Mouse (Mus musculus): ENCODE measurements around the gene Adgrv1. TPM values are rescaled to one million over a fixed set of nuclear protein-coding genes. Genes with fewer than 3 reads are reported as not detected.

Gene Adgrv1
- polyA plus RNA-seq, 1 experiment from 2014 or later = 2.5 TPM

DNA sequence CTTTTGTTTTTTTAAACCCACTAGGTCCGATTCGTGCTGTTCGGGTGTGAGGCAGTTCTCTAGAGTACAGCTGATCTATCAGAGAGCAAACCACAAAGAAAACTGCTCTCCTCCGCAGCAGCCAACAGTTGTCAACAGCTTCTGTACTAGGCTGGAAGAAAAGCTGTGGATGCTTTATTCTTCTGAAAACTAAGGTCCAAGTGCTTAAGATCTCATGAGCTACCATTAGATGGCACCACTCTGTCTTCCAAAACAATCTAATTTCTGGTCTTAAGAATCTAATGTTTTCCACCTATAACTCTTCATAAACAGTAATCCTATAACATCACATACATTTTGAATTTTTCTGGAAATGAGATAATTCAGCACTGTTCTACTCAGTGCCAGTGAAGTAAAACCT lies 22.6 kb downstream of the Adgrv1 start:
- Histone ChIP-seq H3K4me1 (ENCODE audit: insufficient read depth) (no peaks in the 10 kb centered on the region), H3K9me3 (ENCODE audit: low read depth, low read length) (no peaks in the 10 kb centered on the region), H3K4me3 (ENCODE audit: low read depth, low read length) (no peak overlapping the region), H3K27me3 (ENCODE audit: insufficient read depth, low read length) (no peaks in the 10 kb centered on the region), H3K4me2 (no peak overlapping the region), H3K9ac (no peak overlapping the region), H3K36me3 (ENCODE audit: insufficient read depth) (no peaks in the 10 kb centered on the region), H3K27ac (ENCODE audit: low read depth) (no peak overlapping the region)
- no peak for TF ChIP-seq CTCF (IDR thresholded peaks at IDR 0.05; ENCODE audit: low read depth)
- WGBS = 80% methylated on average over 4 of the region's 4 CpGs
- ATAC-seq (ENCODE audit: insufficient read depth) (no peak), DNase-seq (peak; percentile 11)

DNA sequence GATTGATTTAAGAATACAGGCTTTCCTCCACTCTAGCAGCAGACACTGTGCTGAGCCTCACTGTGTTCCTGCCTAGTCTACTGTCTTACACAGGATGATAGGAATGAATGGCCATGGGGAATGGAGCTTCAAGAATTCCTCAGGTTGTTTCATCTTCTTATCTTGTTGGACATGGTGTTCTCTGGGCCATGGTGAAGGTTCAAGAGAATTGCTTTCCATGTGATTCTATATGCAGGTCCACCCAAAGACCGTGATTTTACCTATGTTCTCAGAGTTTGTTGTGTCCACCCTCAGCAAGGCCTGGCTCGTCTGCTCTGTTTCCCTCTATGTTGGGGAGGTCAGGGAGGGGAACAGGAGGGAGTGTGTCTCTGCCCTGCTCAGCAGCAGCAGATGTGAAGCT lies 26.0 kb downstream of the Adgrv1 start:
- WGBS = 85% methylated on average over 2 of the region's 2 CpGs
- H3K9me3 ChIP-seq (ENCODE audit: low read depth, low read length) = no peaks in the 10 kb centered on the region
- DNase-seq (no peak), ATAC-seq (ENCODE audit: insufficient read depth) (no peak)
- H3K4me2 ChIP-seq = no peak overlapping the region
- H3K9ac ChIP-seq = no peak overlapping the region
- H3K4me3 ChIP-seq (ENCODE audit: low read depth, low read length) = no peak overlapping the region
- H3K4me1 ChIP-seq (ENCODE audit: insufficient read depth) = no peaks in the 10 kb centered on the region
- no peaks in the 10 kb centered on the region for H3K27me3 ChIP-seq (ENCODE audit: insufficient read depth, low read length)
- no peak for TF ChIP-seq CTCF (IDR thresholded peaks at IDR 0.05; ENCODE audit: low read depth)
- no peaks in the 10 kb centered on the region for H3K36me3 ChIP-seq (ENCODE audit: insufficient read depth)
- no peak overlapping the region for H3K27ac ChIP-seq (ENCODE audit: low read depth)

DNA sequence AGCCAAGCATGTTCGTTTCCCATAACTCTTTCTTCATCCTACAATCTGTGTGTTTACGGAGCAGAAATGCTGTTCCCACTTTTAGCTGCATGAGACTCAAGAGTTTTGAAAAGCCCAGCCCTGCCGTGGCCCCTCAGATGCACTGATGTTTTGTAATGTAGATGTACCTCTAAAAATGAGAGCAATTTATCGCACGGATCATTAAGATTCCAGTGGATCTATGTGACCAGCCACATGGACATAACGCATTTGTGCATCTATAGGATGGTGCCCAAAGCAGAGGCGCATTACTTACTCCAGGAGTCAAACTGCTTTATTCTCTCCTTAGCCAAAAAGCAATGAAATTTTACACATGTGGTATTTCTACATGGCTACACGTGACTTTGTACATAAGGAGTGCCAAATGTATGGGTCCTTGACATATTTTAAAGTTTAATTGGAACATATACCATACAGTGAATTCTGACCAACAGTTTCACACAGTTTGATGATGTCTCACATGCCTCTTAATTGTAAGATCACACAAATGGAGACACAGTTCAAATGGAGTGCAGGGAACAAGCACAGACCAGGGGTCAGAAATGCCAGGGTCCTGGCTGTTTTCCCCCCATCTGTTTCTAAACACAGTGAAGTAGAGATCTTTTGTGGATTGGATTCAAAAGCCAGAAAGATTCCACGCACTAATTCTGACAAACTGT lies 35.9 kb downstream of the Adgrv1 start:
- no peaks in the 10 kb centered on the region for H3K27me3 ChIP-seq (ENCODE audit: insufficient read depth, low read length)
- no peaks in the 10 kb centered on the region for H3K4me1 ChIP-seq (ENCODE audit: insufficient read depth)
- ATAC-seq (ENCODE audit: insufficient read depth) = no peak
- no peak overlapping the region for H3K9ac ChIP-seq
- no peak overlapping the region for H3K4me3 ChIP-seq (ENCODE audit: low read depth, low read length)
- H3K9me3 ChIP-seq (ENCODE audit: low read depth, low read length) = no peaks in the 10 kb centered on the region
- no peak for TF ChIP-seq CTCF (IDR thresholded peaks at IDR 0.05; ENCODE audit: low read depth)
- no peak for DNase-seq
- H3K36me3 ChIP-seq (ENCODE audit: insufficient read depth) = no peaks in the 10 kb centered on the region
- H3K4me2 ChIP-seq = no peak overlapping the region
- H3K27ac ChIP-seq (ENCODE audit: low read depth) = no peak overlapping the region
- 74% methylated on average over 9 of the region's 9 CpGs for WGBS

GRCm38 (mm10) chr13:81578692-81579091 lies 54.3 kb downstream of the Adgrv1 start:
- H3K9ac ChIP-seq = no peak overlapping the region
- no peaks in the 10 kb centered on the region for H3K36me3 ChIP-seq (ENCODE audit: insufficient read depth)
- no peak overlapping the region for H3K27ac ChIP-seq (ENCODE audit: low read depth)
- 74% methylated on average over 8 of the region's 8 CpGs for WGBS
- peak; percentile 53 for DNase-seq
- H3K9me3 ChIP-seq (ENCODE audit: low read depth, low read length) = no peaks in the 10 kb centered on the region
- H3K4me3 ChIP-seq (ENCODE audit: low read depth, low read length) = no peak overlapping the region
- no peak overlapping the region for H3K4me2 ChIP-seq
- TF ChIP-seq CTCF (IDR thresholded peaks at IDR 0.05; ENCODE audit: low read depth) = no peak
- no peaks in the 10 kb centered on the region for H3K4me1 ChIP-seq (ENCODE audit: insufficient read depth)
- no peaks in the 10 kb centered on the region for H3K27me3 ChIP-seq (ENCODE audit: insufficient read depth, low read length)
- peak; percentile 80 for ATAC-seq (ENCODE audit: insufficient read depth)

GRCm38 (mm10) chr13:81570241-81570821 lies 62.6 kb downstream of the Adgrv1 start:
- H3K4me3 ChIP-seq (ENCODE audit: low read depth, low read length) = no peak overlapping the region; the same call in 1 of the 2 replicates
- peak overlapping the region; percentile 42 for H3K4me2 ChIP-seq
- peak; percentile 94 for ATAC-seq (ENCODE audit: insufficient read depth)
- no peak for TF ChIP-seq CTCF (IDR thresholded peaks at IDR 0.05; ENCODE audit: low read depth)
- H3K9ac ChIP-seq = no peak overlapping the region
- H3K4me1 ChIP-seq (ENCODE audit: insufficient read depth) = no peaks in the 10 kb centered on the region
- H3K27me3 ChIP-seq (ENCODE audit: insufficient read depth, low read length) = no peaks in the 10 kb centered on the region
- no peaks in the 10 kb centered on the region for H3K9me3 ChIP-seq (ENCODE audit: low read depth, low read length)
- WGBS = 28% methylated on average over 12 of the region's 12 CpGs
- peak overlapping the region; percentile 3; the same call in 1 of the 2 replicates for H3K27ac ChIP-seq (ENCODE audit: low read depth)
- no peaks in the 10 kb centered on the region for H3K36me3 ChIP-seq (ENCODE audit: insufficient read depth)
- DNase-seq = peak; percentile 86

DNA sequence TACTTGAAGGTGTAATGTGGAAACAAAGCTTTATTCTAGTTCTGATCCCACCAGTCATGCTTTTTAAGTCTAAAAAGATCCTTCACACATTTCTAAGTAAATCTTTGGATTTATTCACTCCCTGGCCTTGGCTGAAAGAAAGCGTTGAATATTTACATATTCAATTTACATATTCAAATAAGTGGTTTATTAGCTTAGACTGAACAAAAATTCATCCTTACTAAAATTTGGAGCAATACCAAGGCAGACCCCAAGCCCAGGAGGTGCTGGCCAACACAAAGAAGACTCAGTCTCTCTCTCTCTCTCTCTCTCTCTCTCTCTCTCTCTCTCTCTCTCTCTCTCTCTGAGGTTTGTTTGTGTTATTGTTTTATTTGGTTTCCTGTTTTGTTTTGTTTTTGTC lies 82.9 kb downstream of the Adgrv1 start:
- TF ChIP-seq CTCF (IDR thresholded peaks at IDR 0.05; ENCODE audit: low read depth) = no peak
- WGBS = 85% methylated on average over 1 of the region's 1 CpGs
- DNase-seq (no peak), ATAC-seq (ENCODE audit: insufficient read depth) (no peak)
- H3K4me1 ChIP-seq (ENCODE audit: insufficient read depth) = no peaks in the 10 kb centered on the region
- no peak overlapping the region for H3K27ac ChIP-seq (ENCODE audit: low read depth)
- no peaks in the 10 kb centered on the region for H3K36me3 ChIP-seq (ENCODE audit: insufficient read depth)
- H3K4me2 ChIP-seq = no peak overlapping the region
- no peak overlapping the region for H3K4me3 ChIP-seq (ENCODE audit: low read depth, low read length)
- no peak overlapping the region for H3K9ac ChIP-seq
- no peaks in the 10 kb centered on the region for H3K27me3 ChIP-seq (ENCODE audit: insufficient read depth, low read length)
- H3K9me3 ChIP-seq (ENCODE audit: low read depth, low read length) = no peaks in the 10 kb centered on the region

DNA sequence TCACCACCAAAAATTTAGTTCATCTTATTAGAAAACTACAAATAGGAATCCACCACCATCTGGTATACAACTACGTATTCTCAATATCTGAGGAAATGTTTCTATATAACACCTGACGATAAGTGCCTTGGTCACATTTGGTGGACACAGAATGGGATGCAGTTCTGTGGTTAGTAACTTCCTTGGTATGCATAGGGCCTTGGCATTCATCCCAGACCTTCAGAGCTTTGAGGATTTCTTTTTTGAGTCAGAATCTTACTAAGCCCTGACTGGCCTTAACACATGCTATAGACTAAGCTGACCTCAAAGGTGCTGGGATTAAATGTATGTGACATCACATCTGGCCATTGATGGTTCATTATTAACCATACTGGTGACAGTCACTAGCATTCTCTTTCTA lies 98.0 kb downstream of the Adgrv1 start:
- H3K27ac ChIP-seq (ENCODE audit: low read depth) = no peak overlapping the region
- H3K36me3 ChIP-seq (ENCODE audit: insufficient read depth) = no peaks in the 10 kb centered on the region
- no peak overlapping the region for H3K9ac ChIP-seq
- H3K4me1 ChIP-seq (ENCODE audit: insufficient read depth) = no peaks in the 10 kb centered on the region
- ATAC-seq (ENCODE audit: insufficient read depth) (no peak), DNase-seq (peak; percentile 58)
- no peak for TF ChIP-seq CTCF (IDR thresholded peaks at IDR 0.05; ENCODE audit: low read depth)
- H3K4me3 ChIP-seq (ENCODE audit: low read depth, low read length) = no peak overlapping the region
- no peaks in the 10 kb centered on the region for H3K27me3 ChIP-seq (ENCODE audit: insufficient read depth, low read length)
- 86% methylated on average over 2 of the region's 2 CpGs for WGBS
- H3K9me3 ChIP-seq (ENCODE audit: low read depth, low read length) = no peaks in the 10 kb centered on the region
- no peak overlapping the region for H3K4me2 ChIP-seq

All from lung, embryonic 14.5 days (tissue).